Mouse (Mus musculus) heart, embryonic 14.5 days (tissue): ENCODE results near the gene Aqp5. TPM values are rescaled to one million over a fixed set of nuclear protein-coding genes. Genes with fewer than 3 reads are reported as not detected.

ENCODE experiments used
- ATAC-seq: fragments of 200-750 bp; cut with Nextera tagmentation; 2 replicates; pipeline ENCODE4 v1.8.0; 2017; ENCODE audit warnings: low read depth, moderate TSS enrichment; ENCODE audit not compliant: insufficient number of reproducible peaks, insufficient read depth, low FRiP score
- H3K27ac ChIP-seq, 2 experiments: fragments of 200-500 bp in 1 of 2; fragments of 300-500 bp in 1 of 2; sonication (generic) in 1 of 2; replicated peaks in 1 of 2; 2 replicates each; pipeline ENCODE4 v1.5.1; 2012 to 2014; ENCODE audit warnings: low read depth in 2 of 2, low read length in 2 of 2, control low read depth in 1 of 2, mild to moderate bottlenecking in 1 of 2, mixed read lengths in 1 of 2; ENCODE audit not compliant: control insufficient read depth in 1 of 2, insufficient read depth in 1 of 2
- H3K27me3 ChIP-seq: fragments of 300-500 bp; sonication (generic); 2 replicates; pipeline ENCODE4 v1.6.1; 2014; ENCODE audit warnings: mild to moderate bottlenecking, low read length, control low read depth; ENCODE audit not compliant: control insufficient read depth, insufficient read depth
- H3K36me3 ChIP-seq: fragments of 300-500 bp; sonication (generic); 2 replicates; pipeline ENCODE4 v1.6.1; 2014; ENCODE audit warnings: mild to moderate bottlenecking, control low read depth, low read length, mixed read lengths; ENCODE audit not compliant: control insufficient read depth, insufficient read depth
- H3K4me1 ChIP-seq, 2 experiments: fragments of 200-500 bp in 1 of 2; fragments of 300-500 bp in 1 of 2; sonication (generic) in 1 of 2; 2 replicates each; pipeline ENCODE4 v1.6.1; 2012 to 2014; ENCODE audit warnings: low read length in 2 of 2, control low read depth in 1 of 2, mixed read lengths in 1 of 2; ENCODE audit not compliant: control insufficient read depth in 2 of 2, insufficient read depth in 2 of 2
- H3K4me2 ChIP-seq: fragments of 300-500 bp; sonication (generic); 2 replicates; pipeline ENCODE4 v1.6.1; 2014; ENCODE audit warnings: mild to moderate bottlenecking, low read length
- H3K4me3 ChIP-seq, 2 experiments: fragments of 200-500 bp in 1 of 2; fragments of 300-500 bp in 1 of 2; sonication (generic) in 1 of 2; 2 replicates each; pipeline ENCODE4 v1.5.1; 2012 to 2014; ENCODE audit warnings: low read length in 2 of 2, mild to moderate bottlenecking in 2 of 2, control low read depth in 1 of 2, low read depth in 1 of 2, moderate library complexity in 1 of 2; ENCODE audit not compliant: control insufficient read depth in 1 of 2, insufficient read depth in 1 of 2
- H3K9ac ChIP-seq: fragments of 300-500 bp; sonication (generic); 2 replicates; pipeline ENCODE4 v1.6.1; 2014; ENCODE audit warnings: mild to moderate bottlenecking, low read length
- H3K9me3 ChIP-seq: fragments of 300-500 bp; sonication (generic); 2 replicates; pipeline ENCODE4 v1.6.1; 2016; ENCODE audit warnings: low read length, control low read depth; ENCODE audit not compliant: control insufficient read depth
- WGBS: fragments of 180-500 bp; shearing (Covaris S2); extraction: QIAGEN DNeasy Blood & Tissue Kit; methylation state at CpG from one replicate; pipeline ENCODE4 v1.1.7; 2014; 5-methylcytosine and 5-hydroxymethylcytosine counted together
- polyA plus RNA-seq: library from polyadenylated mRNA; unstranded; fragments of >200 nt; fragmentation: Nextera tagmentation; extraction: Ambion mirVana; gene quantifications from 2 replicates; pipeline ENCODE4 v1.2.1, GENCODE M21; 2014

The Aqp5 gene
- polyA plus RNA-seq, 1 experiment from 2014 or later: 0.18 TPM

- Histone ChIP-seq H3K27ac (no peak overlapping the region), H3K4me2 (no peak overlapping the region), H3K4me3 (no peak overlapping the region), H3K36me3 (no peaks in the 10 kb centered on the region), H3K9me3 (no peaks in the 10 kb centered on the region), H3K9ac (no peak overlapping the region), H3K27me3 (peaks cover 71% of the 10 kb centered on the region), H3K4me1 (peaks cover 12 to 17% of the 10 kb centered on the region in 2 experiments)
- no peak for ATAC-seq
- WGBS: 46% methylated on average over 8 of the region's 8 CpGs
Measured at GRCm38 (mm10) chr15:99597596-99597995, 7.0 kb downstream of the Aqp5 start.

GRCm38 (mm10) chr15:99599245-99600070, 8.9 kb downstream of the Aqp5 start:
- WGBS: 45% methylated on average over 17 of the region's 17 CpGs
- ATAC-seq: no peak
- Histone ChIP-seq H3K4me2 (peak overlapping the region; percentile 27), H3K27me3 (peaks cover 54% of the 10 kb centered on the region), H3K4me3 (no peak overlapping the region), H3K36me3 (no peaks in the 10 kb centered on the region), H3K9ac (no peak overlapping the region), H3K4me1 (peaks cover 17 to 21% of the 10 kb centered on the region in 2 experiments), H3K27ac (no peak overlapping the region), H3K9me3 (no peaks in the 10 kb centered on the region)

- Histone ChIP-seq H3K9ac (no peak within 1 kb of the TSS), H3K36me3 (no peaks in the 10 kb centered on the region), H3K4me1 (peaks cover 17 to 21% of the 10 kb centered on the region in 2 experiments), H3K4me2 (no peak within 1 kb of the TSS), H3K4me3 (no peak within 1 kb of the TSS), H3K27me3 (peaks cover 39% of the 10 kb centered on the region), H3K9me3 (no peaks in the 10 kb centered on the region), H3K27ac (no peak within 1 kb of the TSS)
- WGBS: 58% methylated on average over 22 of the region's 22 CpGs
- no peak for ATAC-seq
Measured at GRCm38 (mm10) chr15:99600986-99601822, 10.6 kb downstream of the Aqp5 start, which contains the start of gene Aqp6. Gene Aqp6 (plus strand): TSS chr15:99601400.

GRCm38 (mm10) chr15:99601823-99602120, 11.2 kb downstream of the Aqp5 start:
- Histone ChIP-seq H3K27me3 (peaks cover 39% of the 10 kb centered on the region), H3K4me1 (peaks cover 17 to 21% of the 10 kb centered on the region in 2 experiments)

GRCm38 (mm10) chr15:99602206-99602820, 11.7 kb downstream of the Aqp5 start:
- H3K4me1 ChIP-seq: peaks cover 19 to 21% of the 10 kb centered on the region in 2 experiments
- H3K9me3 ChIP-seq: no peaks in the 10 kb centered on the region
- no peak overlapping the region for H3K27ac ChIP-seq
- H3K4me2 ChIP-seq: no peak overlapping the region
- ATAC-seq: no peak
- no peak overlapping the region for H3K4me3 ChIP-seq
- H3K27me3 ChIP-seq: peaks cover 34% of the 10 kb centered on the region
- H3K36me3 ChIP-seq: no peaks in the 10 kb centered on the region
- WGBS: 67% methylated on average over 17 of the region's 17 CpGs
- H3K9ac ChIP-seq: no peak overlapping the region

More at GRCm38 (mm10) chr15:99601823-99602120, 11.2 kb downstream of the Aqp5 start:
- Histone ChIP-seq H3K36me3 (no peaks in the 10 kb centered on the region), H3K4me2 (no peak overlapping the region), H3K9ac (no peak overlapping the region), H3K4me3 (no peak overlapping the region), H3K9me3 (no peaks in the 10 kb centered on the region), H3K27ac (no peak overlapping the region)
- no peak for ATAC-seq
- 16% methylated on average over 5 of the region's 5 CpGs for WGBS

GRCm38 (mm10) chr15:99603216-99603615, 12.6 kb downstream of the Aqp5 start:
- H3K9ac ChIP-seq: no peak overlapping the region
- H3K9me3 ChIP-seq: no peaks in the 10 kb centered on the region
- peaks cover 23 to 24% of the 10 kb centered on the region in 2 experiments for H3K4me1 ChIP-seq
- WGBS: 76% methylated on average over 7 of the region's 7 CpGs
- no peak overlapping the region for H3K4me3 ChIP-seq
- H3K27ac ChIP-seq: peak overlapping the region in 1 of 2 experiments; percentile 12; a peak in 1 of 4 replicates
- no peaks in the 10 kb centered on the region for H3K36me3 ChIP-seq
- peaks cover 25% of the 10 kb centered on the region; the same call in 1 of the 2 replicates for H3K27me3 ChIP-seq
- no peak overlapping the region for H3K4me2 ChIP-seq
- no peak for ATAC-seq

GRCm38 (mm10) chr15:99605595-99605994, 15.0 kb downstream of the Aqp5 start:
- Histone ChIP-seq H3K36me3 (no peaks in the 10 kb centered on the region), H3K4me1 (peaks cover 15 to 21% of the 10 kb centered on the region in 2 experiments; a peak in 3 of 4 replicates), H3K4me3 (no peak overlapping the region), H3K27ac (no peak overlapping the region), H3K4me2 (no peak overlapping the region), H3K9ac (no peak overlapping the region), H3K9me3 (no peaks in the 10 kb centered on the region), H3K27me3 (peaks cover 7% of the 10 kb centered on the region; the same call in 1 of the 2 replicates)
- WGBS: 74% methylated on average over 3 of the region's 3 CpGs
- ATAC-seq: no peak
